8 mouse cellular contexts compared by ENCODE assay signal in genomic region chr11:110357756-110358551, GRCm38 (mm10). TPM values are rescaled to one million over a fixed set of nuclear protein-coding genes. Genes with fewer than 3 reads are reported as not detected.
DNase-seq lines count a peak whose midpoint lies in the region; ATAC-seq lines count a peak whose summit lies in the region.

No protein-coding gene starts in this region.

- no peak overlapping the region for H3K27ac ChIP-seq in forebrain, embryonic 14.5 days (ENCODE audit: low read depth, low read length)
- no peak overlapping the region for H3K27ac ChIP-seq in forebrain, embryonic 15.5 days (replicated peaks)

- ATAC-seq in forebrain, embryonic 14.5 days = no peak
- no peak for ATAC-seq in forebrain, embryonic 15.5 days (replicated peaks)
- peak; percentile 86 for ATAC-seq in megakaryocyte-erythroid progenitor cell, adult 5-6 weeks (replicated peaks; ENCODE audit: low FRiP score, low TSS enrichment, poor library complexity, severe bottlenecking)

- H3K4me1 ChIP-seq in forebrain, embryonic 14.5 days (ENCODE audit: control insufficient read depth, insufficient read depth, low read length) = no peaks in the 10 kb centered on the region
- H3K4me1 ChIP-seq in forebrain, embryonic 15.5 days = no peaks in the 10 kb centered on the region

- H3K36me3 ChIP-seq in forebrain, embryonic 14.5 days (ENCODE audit: control insufficient read depth, insufficient read depth, low read length) = no peaks in the 10 kb centered on the region
- no peaks in the 10 kb centered on the region for H3K36me3 ChIP-seq in forebrain, embryonic 15.5 days

- no peak overlapping the region for H3K4me2 ChIP-seq in forebrain, embryonic 14.5 days (ENCODE audit: low read length)
- no peak overlapping the region for H3K4me2 ChIP-seq in forebrain, embryonic 15.5 days (replicated peaks)

- no peak overlapping the region for H3K9ac ChIP-seq in forebrain, embryonic 14.5 days (ENCODE audit: low read length)
- H3K9ac ChIP-seq in forebrain, embryonic 15.5 days (replicated peaks) = no peak overlapping the region

- peak; percentile 64 for DNase-seq in forebrain, embryonic 14.5 days (ENCODE audit: low spot score)
- peak; percentile 19 for DNase-seq in ovary, postnatal 36 days (ENCODE audit: low spot score)
- DNase-seq in ovary, postnatal 10 days (ENCODE audit: low spot score) = no peak
- peak; percentile 61 for DNase-seq in embryo, embryonic 10.5 days (ENCODE audit: low spot score)
- peak; percentile 29 to 61 for DNase-seq in layer of hippocampus, adult 8-10 months (ENCODE audit: low spot score in 2 of 2)
- no peak for DNase-seq in testis, postnatal 14 days (ENCODE audit: low spot score)

- whole genome bisulfite sequencing in forebrain, embryonic 14.5 days = 74% methylated on average over 16 of the region's 16 CpGs
- 74% methylated on average over 16 of the region's 16 CpGs for WGBS in forebrain, embryonic 15.5 days

- no peaks in the 10 kb centered on the region for H3K9me3 ChIP-seq in forebrain, embryonic 14.5 days (replicated peaks; ENCODE audit: control insufficient read depth, low read length)
- H3K9me3 ChIP-seq in forebrain, embryonic 15.5 days = no peaks in the 10 kb centered on the region

- H3K4me3 ChIP-seq in forebrain, embryonic 14.5 days (ENCODE audit: low read depth, low read length) = no peak overlapping the region
- no peak overlapping the region for H3K4me3 ChIP-seq in forebrain, embryonic 15.5 days

- no peaks in the 10 kb centered on the region for H3K27me3 ChIP-seq in forebrain, embryonic 14.5 days (replicated peaks; ENCODE audit: control insufficient read depth, insufficient read depth, low read length)
- no peaks in the 10 kb centered on the region for H3K27me3 ChIP-seq in forebrain, embryonic 15.5 days

RNA-seq across cellular contexts. Expression of gene Abca5, which starts 20.4 kb away (rescaled TPM):
- polyA plus RNA-seq in forebrain, embryonic 14.5 days (2014; fragmentation: Nextera tagmentation; extraction: Ambion mirVana) = 10.2 and 11.6 TPM in 2 replicates
- 5.9 and 7.4 TPM in 2 replicates for polyA plus RNA-seq in forebrain, embryonic 15.5 days (2015; fragmentation: Nextera tagmentation; extraction: Ambion mirVana)
- total RNA-seq in layer of hippocampus, adult 8-10 months (2022) = 10 to 100 TPM; 35.1 to 50.5 (median 39.3) TPM
- 5.6 TPM in 1 of 2 replicates, not detected in the other for total RNA-seq in megakaryocyte-erythroid progenitor cell, adult 5-6 weeks (2014; fragmentation: Nextera tagmentation)
- total RNA-seq in megakaryocyte-erythroid progenitor cell, adult 5-6 weeks (2017) = 0.47 and 0.57 TPM in 2 replicates

RNA-seq across cellular contexts. Expression of gene Map2k6, which starts 41.0 kb away (rescaled TPM):
- polyA plus RNA-seq in forebrain, embryonic 14.5 days (2014; fragmentation: Nextera tagmentation; extraction: Ambion mirVana) = 46.9 and 50.9 TPM in 2 replicates
- polyA plus RNA-seq in forebrain, embryonic 15.5 days (2015; fragmentation: Nextera tagmentation; extraction: Ambion mirVana) = 52.9 and 53.8 TPM in 2 replicates
- total RNA-seq in layer of hippocampus, adult 8-10 months (2022) = 10 to 100 TPM; 28.0 to 37.1 (median 32.3) TPM
- 6.3 and 6.4 TPM in 2 replicates for total RNA-seq in megakaryocyte-erythroid progenitor cell, adult 5-6 weeks (2014; fragmentation: Nextera tagmentation)
- 16.2 and 18.6 TPM in 2 replicates for total RNA-seq in megakaryocyte-erythroid progenitor cell, adult 5-6 weeks (2017)

Comparison
In these comparisons a context has a peak if more than half of its experiments do, and no peak if none do; other contexts are left out.
1. DNase-seq: peak in forebrain, embryonic 14.5 days (single experiment), ovary, postnatal 36 days (single experiment), embryo, embryonic 10.5 days (single experiment) and layer of hippocampus, adult 8-10 months (2 of 2); none in ovary, postnatal 10 days (single experiment) and testis, postnatal 14 days (single experiment).
2. RNA of gene Abca5, which starts 20.4 kb away (total RNA-seq): 35.1 to 50.5 TPM in layer of hippocampus, adult 8-10 months; 0.47 to 5.6 TPM in megakaryocyte-erythroid progenitor cell, adult 5-6 weeks; every median in the first group is over 4 times any median in the second.